Mouse (Mus musculus): ENCODE data around the gene Nxnl2. TPM values are rescaled to one million over a fixed set of nuclear protein-coding genes. Genes with fewer than 3 reads are reported as not detected.
"Not testable (repeated sequence)": the region's sequence is repeated elsewhere in the genome, so short reads cannot be mapped to it uniquely, and the experiment has no call there.

The Nxnl2 gene
- total RNA-seq, 2 experiments from 2014 or later = 0.30 to 0.41 TPM

DNA sequence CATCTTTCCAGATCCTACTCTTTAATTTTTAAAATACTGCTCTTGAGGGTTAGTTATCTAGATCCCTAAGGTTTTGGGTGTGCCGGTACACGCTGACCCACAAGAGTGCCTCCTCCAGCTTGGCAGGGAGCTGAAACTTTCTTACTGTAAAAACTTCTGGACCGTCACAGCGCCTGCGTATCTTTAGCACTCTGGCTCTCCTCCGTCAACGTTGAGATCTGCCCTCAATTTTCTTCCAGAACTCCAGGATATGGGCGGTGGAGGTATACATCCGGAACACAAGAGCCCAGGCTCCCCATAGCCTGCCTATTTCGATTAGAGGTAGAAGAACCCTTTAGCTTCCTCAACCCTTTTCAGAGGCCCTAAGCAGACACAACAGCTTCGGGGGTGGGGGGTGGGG lies 607 bp upstream of the Nxnl2 start:
- no peak for DNase-seq (ENCODE audit: low spot score in 2 of 2)
- intact Hi-C loops (cut with DNase I) = loop anchor here (5.0 kb wide), 1 partner anchor 208 kb away; no protein-coding TSS in a partner anchor

DNA sequence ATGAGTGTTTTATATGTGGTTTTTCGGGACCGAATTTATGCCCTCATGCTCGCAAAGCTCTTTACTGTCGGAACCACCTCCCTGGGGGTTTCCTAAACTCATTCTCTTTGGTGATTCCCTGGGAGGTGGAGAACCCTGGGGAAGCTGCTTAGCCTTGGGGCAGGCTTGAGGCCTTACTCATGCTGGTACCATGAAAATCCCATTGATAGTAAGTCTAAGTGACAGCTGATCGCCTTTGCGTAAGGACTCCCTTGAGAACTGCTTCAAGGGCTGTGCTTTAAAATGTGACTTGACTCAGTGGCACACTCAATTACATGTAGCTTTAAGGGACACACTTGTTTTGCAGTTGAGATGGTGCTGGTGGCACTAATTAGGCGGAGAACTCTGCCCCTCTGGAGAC lies 1.8 kb downstream of the Nxnl2 start:
- no peak for DNase-seq (ENCODE audit: low spot score in 2 of 2)
- intact Hi-C loops (cut with DNase I) = loop anchor here (5.0 kb wide), 1 partner anchor 210 kb away; no protein-coding TSS in a partner anchor

DNA sequence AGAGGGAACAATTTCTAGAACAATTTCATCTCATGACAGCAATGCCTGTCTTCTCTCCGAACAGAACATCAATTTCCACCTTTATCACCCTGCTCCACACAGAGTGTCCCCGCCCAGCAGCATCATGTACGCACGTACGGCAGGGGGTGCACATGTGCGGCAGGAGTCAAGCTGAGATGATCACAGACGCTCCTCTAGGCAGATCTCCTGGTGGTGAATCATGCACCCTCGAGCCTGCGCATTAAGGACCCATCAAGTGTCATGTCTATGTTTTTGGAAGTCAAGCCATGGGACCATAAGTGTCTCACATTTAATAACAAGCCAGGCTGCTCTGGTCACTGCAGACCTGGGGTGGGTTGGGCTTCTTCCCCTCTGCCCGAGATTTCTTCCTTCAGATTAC lies 8.1 kb downstream of the Nxnl2 start:
- intact Hi-C loops (cut with DNase I) = no loop called here
- no peak for DNase-seq (ENCODE audit: low spot score in 2 of 2)

DNA sequence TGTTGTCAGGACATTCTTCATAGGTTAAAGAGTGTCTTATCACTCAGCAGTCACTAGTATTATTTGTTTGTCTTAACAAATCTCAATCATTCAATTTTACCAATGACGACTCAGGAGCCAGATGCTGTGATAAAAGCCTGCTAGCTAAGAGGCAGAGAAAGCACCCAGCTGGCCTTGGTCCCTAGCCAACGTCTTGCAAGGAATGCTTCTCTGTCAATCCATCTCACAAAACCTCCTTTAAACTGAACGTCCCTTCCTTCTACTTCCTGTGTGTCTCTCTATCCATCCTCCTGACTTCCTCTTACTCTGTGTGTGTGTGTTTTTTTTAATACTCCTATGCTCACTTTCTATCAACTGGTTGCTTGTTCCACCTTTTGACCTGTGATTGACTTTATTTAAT lies 8.5 kb downstream of the Nxnl2 start:
- DNase-seq (ENCODE audit: low spot score in 2 of 2) = no peak

DNA sequence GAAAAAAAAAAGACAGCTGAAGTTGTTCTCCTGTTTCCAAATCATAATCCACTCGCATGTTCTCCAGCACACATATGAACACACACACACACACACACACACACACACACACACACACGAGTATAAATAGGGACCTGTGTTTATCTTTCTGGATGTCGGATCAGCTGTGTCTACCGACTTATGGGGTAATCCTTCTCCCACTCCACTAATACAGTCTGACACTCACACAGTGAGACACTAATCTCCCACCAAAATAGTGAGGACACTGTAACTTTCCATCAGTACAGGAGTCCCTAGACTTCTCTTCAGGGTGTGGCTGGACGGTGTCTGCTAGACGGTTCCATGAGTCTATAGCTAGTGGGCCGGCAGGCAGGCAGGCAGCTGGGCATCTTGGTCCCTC lies 11.4 kb downstream of the Nxnl2 start:
- DNase-seq (ENCODE audit: low spot score in 2 of 2) = no peak
- intact Hi-C loops (cut with DNase I) = no loop called here

More for the DNA sequence above, 8.5 kb downstream of the Nxnl2 start:
- intact Hi-C loops (cut with DNase I) = no loop called here

DNA sequence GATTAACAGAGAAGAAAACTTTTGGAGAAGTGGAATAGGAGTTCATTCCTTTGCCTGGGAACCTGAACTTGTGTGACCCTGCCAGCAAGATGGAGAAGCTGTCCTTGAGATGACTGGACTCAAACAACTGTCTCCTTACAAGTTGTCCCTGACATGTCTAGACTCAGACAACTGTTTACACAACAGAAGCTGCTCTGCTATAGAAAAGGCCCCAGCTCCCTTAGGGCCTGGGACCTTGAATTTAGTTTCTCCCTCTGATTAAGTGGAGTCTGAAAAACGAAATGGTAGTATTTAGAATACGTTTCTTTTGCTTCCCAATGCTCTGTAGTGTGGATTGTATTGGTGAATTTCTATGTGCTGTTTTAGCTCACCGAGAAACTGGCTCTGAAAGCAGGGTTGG lies 14.1 kb downstream of the Nxnl2 start:
- intact Hi-C loops (cut with DNase I) = no loop called here
- no peak for DNase-seq (ENCODE audit: low spot score in 2 of 2)

DNA sequence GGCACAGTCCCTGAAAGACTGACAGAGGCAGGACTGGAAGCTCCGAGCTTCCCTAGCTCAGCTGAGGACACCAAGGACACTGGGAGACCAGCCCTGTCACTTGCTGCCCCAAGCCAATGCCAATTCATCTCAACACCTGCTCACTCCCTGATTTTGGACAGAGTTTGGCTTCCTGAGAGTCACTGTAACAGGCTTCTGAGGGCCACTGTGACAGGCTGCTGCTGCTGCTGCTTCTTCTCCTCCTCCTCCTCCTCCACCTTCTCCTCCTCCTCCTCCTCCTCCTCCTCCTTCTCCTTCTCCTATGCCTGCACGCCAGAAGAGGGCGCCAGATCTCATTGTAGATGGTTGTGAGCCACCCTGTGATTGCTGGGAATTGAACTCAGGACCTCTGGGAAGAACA lies 19.5 kb downstream of the Nxnl2 start:
- intact Hi-C loops (cut with DNase I) = loop anchor here (10.0 kb wide), 1 partner anchor 424 kb away; no protein-coding TSS in a partner anchor
- DNase-seq (ENCODE audit: low spot score in 2 of 2) = no peak

DNA sequence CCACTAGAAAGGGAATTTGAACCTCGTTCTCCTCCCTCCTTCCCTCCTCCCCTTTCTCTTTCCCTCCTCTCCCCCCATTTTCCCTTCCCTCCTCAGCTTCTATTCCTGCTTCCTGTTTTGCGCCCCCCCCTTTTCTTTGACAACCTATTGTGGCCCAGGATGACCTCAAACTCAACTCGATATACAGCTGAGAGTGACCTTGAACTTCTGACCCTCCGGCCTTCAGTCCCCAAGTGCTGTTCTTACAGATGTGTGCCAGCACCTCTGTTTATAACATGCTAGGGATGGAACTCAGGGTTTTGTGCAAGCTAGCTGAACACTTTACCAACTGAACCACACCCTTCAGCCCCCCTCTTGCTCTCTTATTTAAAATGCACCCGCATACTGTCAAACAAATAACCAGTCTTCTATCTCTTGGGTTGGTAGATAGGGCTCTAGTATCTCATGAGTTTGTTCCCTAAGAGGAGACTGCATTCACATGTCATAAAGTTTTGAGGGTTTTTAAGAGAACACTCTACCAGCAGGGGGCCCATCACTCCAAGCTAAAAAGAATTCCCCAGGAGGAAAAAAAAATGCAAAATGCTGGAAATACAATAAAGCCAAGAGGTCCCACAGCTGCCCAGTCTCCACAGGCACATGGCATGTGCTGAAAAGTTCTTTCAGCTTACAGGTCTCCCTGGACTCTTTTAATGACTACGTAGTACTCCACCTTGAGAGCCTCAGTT lies 20.8 kb downstream of the Nxnl2 start:
- peak; percentile 37 to 52 for DNase-seq (ENCODE audit: low spot score in 2 of 2)

DNA sequence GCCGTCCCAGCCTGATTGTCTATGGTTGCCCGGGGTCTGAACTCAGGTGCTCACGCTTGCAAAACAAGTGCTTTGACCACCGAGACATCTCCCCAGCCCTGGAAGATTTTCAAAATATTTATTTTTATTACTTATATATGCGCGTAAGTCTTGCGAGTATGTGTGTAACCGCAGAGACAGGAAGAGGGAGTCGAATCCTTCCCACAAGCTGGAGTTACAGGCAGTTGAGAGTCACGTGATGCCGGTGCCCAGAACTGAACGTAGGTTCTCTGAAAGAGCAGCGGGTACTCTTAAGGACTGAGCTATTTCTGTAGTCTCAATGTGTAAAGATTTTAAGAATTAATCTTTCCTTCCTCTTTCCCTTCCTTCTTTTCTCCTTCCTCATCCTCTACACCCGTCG lies 23.1 kb downstream of the Nxnl2 start:
- no peak for DNase-seq (ENCODE audit: low spot score in 2 of 2)
- intact Hi-C loops (cut with DNase I) = loop anchor here (10.0 kb wide), 1 partner anchor 421 kb away; no protein-coding TSS in a partner anchor

More for the DNA sequence above, 20.8 kb downstream of the Nxnl2 start:
- intact Hi-C loops (cut with DNase I) = loop anchor here (10.0 kb wide), 1 partner anchor 423 kb away; no protein-coding TSS in a partner anchor

DNA sequence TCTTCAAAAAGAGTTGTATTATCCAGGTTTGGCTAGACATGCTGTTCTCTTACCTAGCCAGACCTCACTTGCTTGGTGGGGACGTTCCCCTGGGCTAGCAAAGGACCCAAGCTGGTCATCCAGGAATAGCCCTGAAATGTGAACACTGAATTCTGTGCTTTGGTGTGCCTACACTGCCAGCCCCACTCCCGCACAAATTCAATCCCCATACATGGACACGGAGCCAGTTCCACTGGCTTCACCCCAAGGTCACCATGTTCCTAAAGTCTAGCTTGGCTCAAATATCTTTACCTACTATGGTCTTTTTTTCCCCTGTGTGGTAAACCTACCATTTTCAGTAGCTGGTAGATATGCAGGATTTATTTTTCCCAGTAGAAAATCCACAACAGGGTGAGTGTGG lies 26.9 kb downstream of the Nxnl2 start:
- DNase-seq (ENCODE audit: low spot score in 2 of 2) = no peak
- intact Hi-C loops (cut with DNase I) = loop anchor here (5.0 to 10.0 kb wide), 2 partner anchors 220 to 417 kb away; no protein-coding TSS in a partner anchor

DNA sequence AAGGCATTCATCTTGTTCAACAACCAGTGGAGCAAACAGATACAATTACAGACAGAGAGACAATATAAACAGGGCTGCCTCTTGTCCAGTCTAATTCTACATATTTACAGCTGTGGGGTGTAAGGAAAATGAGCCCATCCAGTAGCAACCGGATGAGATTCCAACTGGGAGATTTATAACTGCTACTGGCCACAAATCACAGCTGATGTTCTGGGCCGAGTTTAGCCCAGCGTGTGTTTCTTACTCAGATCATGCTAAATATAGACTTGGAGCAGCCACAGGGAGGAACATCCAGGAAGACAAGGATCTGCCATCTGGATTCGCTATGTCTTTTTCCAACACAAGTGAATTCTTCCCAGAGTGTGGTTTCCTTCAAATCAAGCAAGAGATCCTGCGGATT lies 27.4 kb downstream of the Nxnl2 start:
- intact Hi-C loops (cut with DNase I) = loop anchor here (5.0 to 10.0 kb wide), 2 partner anchors 219 to 417 kb away; no protein-coding TSS in a partner anchor
- peak; percentile 52 to 88 for DNase-seq (ENCODE audit: low spot score in 2 of 2)

DNA sequence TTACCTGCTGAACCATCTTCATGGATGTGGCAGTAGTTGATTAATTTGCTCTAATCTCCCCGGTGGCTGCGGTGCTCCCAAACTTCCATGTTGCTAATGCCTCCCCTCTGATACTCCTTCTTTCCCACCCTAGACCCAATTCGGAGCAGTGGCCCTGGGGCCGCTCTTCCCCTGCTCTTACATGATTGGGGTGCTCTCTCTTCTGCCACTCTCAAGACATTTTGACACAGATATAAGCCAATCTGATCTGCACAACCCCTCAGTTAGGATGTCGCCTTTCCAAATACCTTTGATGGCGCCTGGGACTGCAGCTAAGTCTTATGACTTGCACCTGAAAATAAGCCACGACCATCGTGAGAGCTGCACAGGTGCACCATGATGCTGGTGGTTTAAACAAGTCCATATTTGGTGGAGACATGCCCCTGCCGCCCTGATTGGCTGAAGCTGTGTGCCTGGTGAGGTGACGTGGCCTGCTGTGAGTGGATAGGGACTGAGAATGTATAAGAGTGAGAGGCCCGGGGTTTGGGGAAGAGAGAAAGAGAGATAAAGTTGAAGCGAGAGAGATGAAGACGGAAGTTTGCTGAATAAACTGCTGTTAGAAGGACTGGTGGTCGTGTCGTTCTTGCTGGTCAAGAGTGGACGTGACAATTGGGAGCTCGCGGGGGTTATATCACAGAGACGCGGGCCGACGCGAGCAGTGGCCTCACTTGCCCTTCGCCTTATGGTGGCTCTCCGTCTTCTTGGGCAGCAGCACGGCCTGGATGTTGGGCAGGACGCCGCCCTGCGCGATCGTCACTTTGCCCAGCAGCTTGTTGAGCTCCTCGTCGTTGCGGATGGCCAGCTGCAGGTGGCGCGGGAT lies 31.4 kb downstream of the Nxnl2 start:
- DNase-seq (ENCODE audit: low spot score in 2 of 2); intact Hi-C loops (cut with DNase I): not testable (repeated sequence)

DNA sequence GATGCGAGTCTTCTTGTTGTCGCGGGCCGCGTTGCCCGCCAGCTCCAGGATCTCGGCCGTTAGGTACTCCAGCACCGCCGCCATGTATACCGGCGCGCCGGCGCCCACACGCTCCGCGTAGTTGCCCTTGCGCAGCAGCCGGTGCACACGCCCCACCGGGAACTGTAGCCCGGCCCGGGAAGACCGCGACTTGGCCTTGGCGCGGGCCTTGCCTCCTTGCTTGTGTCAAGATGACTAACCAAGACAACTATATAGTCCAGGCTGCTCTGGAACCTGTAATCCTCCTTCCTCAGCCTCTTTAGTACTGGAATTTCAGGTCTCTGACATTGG lies 32.0 kb downstream of the Nxnl2 start:
- peak; percentile 53 to 59 for DNase-seq (ENCODE audit: low spot score in 2 of 2)
- intact Hi-C loops (cut with DNase I) = not testable (repeated sequence)

DNA sequence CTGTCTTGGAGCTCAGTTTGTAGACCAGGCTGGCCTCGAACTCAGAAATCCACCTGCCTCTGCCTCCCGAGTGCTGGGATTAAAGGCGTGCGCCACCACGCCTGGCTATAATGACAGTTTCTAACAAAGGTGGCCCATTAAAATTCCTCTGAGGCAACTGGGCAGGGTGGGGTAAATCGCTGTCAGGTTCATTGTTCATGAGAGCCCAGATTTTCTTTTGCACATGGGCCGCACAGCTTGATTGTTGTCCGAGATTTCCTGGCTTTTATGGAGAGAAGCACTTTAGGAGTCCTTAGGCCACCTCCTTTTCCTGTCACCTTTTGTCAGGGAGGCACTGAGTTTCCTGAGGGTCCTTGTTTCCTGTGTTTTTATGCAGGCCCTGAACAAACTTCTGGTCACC lies 32.6 kb downstream of the Nxnl2 start:
- intact Hi-C loops (cut with DNase I) = no loop called here
- no peak for DNase-seq (ENCODE audit: low spot score in 2 of 2)

DNA sequence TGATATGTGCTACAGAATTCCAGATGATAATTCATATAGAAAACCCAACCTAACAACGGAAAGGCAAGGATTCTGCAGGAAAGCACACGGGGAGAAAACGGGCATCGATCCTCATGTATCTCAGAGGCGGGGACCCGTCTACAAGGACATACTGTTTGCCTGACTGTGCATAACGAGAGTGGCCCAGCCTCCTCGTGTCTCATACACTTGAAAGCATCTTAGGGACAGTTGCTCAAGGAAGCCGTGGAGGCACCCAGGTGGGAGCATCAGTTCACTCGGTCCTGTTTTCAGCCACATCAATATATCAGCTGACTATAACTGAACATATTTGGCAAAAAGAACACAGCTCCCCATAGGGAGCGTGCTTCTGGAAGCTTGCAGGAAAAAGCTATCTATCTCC lies 33.3 kb downstream of the Nxnl2 start:
- intact Hi-C loops (cut with DNase I); DNase-seq (ENCODE audit: low spot score in 2 of 2): not testable (repeated sequence)

DNA sequence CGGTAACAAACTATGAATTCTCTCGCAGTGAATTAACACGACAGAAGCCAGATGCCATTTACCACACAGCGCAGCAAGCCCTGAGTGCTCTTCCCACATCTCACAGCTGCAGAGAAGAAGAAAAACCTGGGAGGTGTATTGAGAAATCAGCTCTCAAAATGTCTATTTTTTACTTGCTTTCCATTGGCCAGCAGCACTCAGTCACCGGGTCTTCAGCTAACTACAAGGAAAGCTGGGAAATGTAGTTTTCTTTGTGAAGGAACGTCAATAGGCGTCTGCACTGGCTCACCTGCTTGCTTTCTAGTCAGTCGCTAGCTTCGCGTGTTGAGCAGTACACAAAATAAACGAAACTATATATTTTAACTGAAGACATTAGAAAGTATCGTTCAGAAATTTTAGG lies 37.1 kb downstream of the Nxnl2 start:
- peak; percentile 39 to 77 for DNase-seq (ENCODE audit: low spot score in 2 of 2)
- intact Hi-C loops (cut with DNase I) = loop anchor here (1.0 kb wide), 1 partner anchor 210 kb away; no protein-coding TSS in a partner anchor

DNA sequence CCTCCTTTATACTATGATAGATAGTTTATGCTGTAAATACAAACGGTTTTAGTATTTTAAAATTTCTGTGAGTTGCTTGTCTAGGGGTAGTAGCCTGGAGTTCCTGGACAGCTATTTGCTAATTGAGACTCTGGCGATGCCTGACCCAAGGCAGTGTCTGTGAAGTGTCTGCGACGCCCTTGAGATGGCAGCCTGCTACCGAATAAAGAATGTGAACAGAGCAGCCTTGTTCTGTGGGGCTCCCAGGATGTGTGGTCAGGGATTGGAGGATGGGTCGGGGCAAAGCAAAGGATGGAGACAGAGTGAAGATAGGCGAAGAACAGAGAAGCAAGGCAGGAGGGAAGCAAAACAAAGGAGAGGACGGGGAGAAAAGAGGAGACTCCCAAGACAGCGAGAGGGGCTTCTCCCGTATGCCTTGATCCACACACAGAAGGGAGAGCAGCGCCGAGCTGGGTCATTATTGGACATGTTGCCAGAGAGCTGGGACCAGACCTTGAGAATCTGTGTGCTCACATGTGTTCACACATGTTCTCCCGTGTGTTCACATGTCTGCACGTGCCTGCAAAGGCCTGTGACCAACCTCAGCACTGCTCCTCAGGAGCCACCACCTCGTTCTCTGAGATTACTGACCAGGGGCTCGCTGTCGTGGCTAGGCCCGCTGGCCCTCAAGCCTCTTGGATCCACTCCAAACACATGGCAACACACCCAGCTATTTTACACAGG lies 37.7 kb downstream of the Nxnl2 start:
- DNase-seq (ENCODE audit: low spot score in 2 of 2) = peak; percentile 24 to 67
- intact Hi-C loops (cut with DNase I) = loop anchor here (1.0 kb wide), 1 partner anchor 210 kb away; no protein-coding TSS in a partner anchor

DNA sequence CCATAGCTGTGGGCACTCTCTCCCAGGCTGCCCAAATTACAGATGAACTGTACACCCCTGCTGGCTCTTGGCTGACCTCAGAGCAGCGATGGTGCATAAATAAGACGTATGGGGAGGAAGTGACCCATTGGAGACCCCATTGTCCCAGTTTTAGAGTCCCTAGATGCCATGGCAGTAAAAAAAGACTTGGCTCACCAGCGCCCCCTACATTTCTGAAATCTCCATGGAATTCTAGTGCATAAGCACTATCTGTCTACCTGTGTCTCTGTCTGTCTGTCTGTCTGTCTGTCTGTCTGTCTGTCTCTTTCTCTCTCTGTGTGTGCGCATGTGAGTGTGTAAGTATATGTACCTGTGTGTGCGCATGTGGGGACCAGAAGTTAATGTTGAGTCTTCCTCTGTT lies 39.8 kb downstream of the Nxnl2 start:
- intact Hi-C loops (cut with DNase I) = no loop called here
- DNase-seq (ENCODE audit: low spot score in 2 of 2) = no peak

DNA sequence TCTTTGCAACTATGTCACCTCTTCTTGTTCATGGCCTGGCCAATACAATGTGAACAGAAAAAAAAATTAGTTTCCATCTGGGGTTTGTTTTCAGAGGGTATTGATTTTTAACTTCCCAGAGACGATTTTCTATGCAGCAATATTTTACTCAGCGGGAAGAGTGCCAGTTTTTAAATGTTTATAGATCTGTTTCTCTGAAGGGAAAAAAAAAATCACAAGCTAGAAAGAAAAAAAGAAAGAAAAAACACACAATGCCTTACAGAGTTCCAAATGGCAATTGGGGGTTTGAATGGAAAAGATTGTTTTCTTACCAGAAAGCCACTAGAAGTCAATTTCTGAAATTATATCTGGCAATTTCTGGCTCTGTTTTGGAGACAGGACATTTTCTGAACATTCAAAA lies 43.9 kb downstream of the Nxnl2 start:
- intact Hi-C loops (cut with DNase I) = no loop called here
- DNase-seq (ENCODE audit: low spot score in 2 of 2) = no peak

DNA sequence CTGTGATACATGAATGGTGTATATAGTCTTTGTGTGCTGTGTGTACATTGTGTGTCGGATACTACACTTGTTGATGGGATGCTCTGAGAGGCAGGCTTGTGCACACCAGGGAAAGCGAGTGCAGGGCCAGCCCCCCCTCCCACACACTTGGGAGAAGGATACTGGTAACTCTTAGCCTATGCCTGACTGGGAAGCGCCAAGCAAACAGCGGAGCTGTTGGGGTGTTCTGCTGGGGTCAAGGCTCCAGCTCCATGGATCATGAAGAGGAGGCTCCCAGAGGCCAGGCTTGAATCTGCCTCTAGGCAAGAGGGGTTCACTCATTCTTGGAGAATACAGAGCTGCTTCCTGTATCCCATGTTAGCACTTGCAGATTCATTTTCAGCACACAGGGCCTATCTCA lies 50.1 kb downstream of the Nxnl2 start:
- intact Hi-C loops (cut with DNase I) = no loop called here
- DNase-seq (ENCODE audit: low spot score in 2 of 2) = no peak

Data from left cerebral cortex, postnatal 25 days (tissue).